Mouse (Mus musculus) hematopoietic stem cell, adult 5-6 weeks (primary cell): Measurements from ENCODE around the gene Spn. TPM values are rescaled to one million over a fixed set of nuclear protein-coding genes. Genes with fewer than 3 reads are reported as not detected.
"Not testable (repeated sequence)": the region's sequence is repeated elsewhere in the genome, so short reads cannot be mapped to it uniquely, and the experiment has no call there.

Experiments
- ATAC-seq, 2 experiments: fragments of 125-278 bp in 1 of 2; replicated peaks in 1 of 2; 2 replicates each; pipeline ENCODE4 v1.8.0; 2016 to 2017; ENCODE audit warnings: inconsistent platforms in 2 of 2, mild to moderate bottlenecking in 2 of 2, moderate number of reproducible peaks in 2 of 2, low read depth in 1 of 2, moderate TSS enrichment in 1 of 2; ENCODE audit not compliant: low FRiP score in 2 of 2, poor library complexity in 2 of 2, severe bottlenecking in 2 of 2, insufficient read depth in 1 of 2, low TSS enrichment in 1 of 2
- total RNA-seq: library from RNA; stranded (forward); fragments of 172-1452, 232-1000 nt; gene quantifications from 2 replicates; pipeline ENCODE4 v1.2.3, GENCODE M21; 2017

The Spn gene
- 311 and 346 TPM in 2 replicates for total RNA-seq

DNA sequence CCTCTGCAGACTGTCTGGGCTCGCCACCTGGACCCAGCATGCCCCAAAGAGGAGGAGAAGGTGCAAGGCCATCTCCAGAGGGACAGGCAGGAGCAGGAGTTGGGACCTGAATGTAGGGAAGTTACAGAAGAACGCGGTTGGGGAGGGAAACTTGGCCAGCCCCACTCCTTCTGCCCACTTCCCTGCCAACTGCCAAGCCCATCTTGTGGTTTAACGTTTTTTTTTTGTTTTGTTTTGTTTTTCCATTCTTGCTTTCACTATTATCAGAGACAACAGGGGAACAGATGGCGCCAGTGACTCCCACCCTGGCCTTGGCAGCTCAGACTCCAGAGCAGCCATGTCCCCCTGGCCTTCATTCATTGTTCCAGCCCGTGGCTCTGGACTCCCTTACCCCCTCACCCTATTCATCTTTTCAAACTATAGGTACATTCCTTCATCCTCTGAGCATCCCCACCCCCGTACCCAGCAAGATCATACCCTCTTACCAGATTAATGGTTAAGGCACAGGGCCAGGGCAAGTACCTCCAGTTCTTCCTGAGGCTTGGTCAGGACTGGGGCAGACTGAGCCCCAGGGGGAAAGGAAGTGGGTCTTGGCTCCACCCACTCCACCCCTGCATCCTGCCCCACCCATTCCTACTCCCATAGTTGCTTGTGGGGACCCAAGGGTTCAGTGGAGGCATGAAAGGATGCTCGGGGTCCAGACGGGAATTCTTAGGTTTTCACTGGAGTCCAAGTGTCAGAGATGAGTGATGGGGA, at the start of gene Spn:
Spn (minus strand) TSS at position 562 of the 756 bp plus-strand sequence.
- peak; percentile 63 to 78 for ATAC-seq

DNA sequence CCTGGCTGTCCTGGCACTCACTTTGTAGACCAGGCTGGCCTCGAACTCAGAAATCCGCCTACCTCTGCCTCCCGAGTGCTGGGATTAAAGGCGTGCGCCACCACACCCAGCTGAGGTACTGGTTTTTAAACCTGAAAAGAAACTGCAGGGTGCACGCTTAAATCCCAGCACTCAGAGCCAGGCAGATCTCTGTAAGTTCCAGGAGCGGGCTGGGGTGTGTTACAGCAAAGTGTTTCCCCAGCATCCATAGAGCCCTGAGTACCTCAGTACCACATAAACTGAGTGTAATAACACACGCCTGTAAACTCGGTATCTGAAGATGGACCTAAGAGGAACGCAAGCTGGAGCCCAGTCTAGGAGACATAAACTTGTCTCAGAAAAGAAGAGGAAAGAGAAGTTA, 49.7 kb upstream of the Spn start:
- ATAC-seq = no peak

DNA sequence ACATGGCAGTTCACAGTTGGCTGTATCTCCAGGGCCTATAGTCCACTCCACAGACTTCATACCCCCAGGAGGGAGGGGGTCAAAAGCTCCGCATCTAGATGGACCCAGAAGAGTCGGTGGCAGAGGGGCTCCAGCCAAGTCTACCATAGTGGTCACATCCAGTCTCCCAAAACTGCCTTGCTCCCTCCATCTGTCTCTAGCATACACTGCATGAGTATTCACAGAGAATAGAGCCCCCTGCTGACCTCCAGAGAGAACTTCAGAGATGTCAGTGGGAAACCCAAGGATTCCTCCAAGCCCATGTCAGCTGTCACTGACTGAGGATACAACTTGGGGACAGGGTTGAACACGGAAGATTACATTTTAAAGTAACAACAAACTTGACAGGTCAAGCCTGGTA, 48.0 kb upstream of the Spn start:
- ATAC-seq = peak in 1 of 2 experiments; percentile 57; a peak in 2 of 4 replicates

DNA sequence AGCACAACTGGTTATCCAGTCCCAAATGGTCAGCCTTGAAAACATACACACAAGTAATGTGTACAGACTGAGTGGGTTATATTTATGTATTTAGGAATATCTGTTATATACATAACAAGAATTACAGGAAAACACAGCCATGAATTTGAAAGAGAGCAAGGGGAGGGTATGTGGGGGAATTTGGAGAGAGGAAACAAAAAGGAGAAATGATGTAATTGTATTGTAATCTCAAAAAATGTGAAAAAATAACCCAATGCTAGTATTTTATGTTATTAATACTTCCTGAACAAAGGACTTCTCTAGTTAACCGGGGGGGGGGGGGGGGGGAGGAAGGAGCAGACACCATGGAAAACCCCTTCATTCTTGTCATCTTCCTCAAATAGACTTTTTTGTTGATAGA, 47.1 kb upstream of the Spn start:
- ATAC-seq = no peak

DNA sequence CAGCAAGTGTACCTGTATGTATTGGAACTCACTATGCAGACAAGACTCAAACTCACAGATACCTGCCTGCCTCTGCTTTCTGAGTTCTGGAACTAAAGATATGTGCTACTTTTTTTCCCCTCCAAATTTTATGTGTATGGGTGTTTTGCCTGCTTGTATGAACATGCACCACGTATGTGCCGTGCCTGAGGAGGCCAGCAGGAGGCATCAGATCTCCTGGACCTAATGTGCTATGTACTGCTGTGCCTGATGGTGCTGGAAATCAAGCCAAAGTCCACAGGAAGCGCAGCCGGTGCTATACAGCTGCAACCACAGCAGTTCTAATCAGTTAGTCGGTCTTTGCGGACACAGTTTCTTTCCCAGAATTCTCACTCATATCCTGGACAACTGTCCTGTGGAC, 46.2 kb upstream of the Spn start:
- no peak for ATAC-seq

DNA sequence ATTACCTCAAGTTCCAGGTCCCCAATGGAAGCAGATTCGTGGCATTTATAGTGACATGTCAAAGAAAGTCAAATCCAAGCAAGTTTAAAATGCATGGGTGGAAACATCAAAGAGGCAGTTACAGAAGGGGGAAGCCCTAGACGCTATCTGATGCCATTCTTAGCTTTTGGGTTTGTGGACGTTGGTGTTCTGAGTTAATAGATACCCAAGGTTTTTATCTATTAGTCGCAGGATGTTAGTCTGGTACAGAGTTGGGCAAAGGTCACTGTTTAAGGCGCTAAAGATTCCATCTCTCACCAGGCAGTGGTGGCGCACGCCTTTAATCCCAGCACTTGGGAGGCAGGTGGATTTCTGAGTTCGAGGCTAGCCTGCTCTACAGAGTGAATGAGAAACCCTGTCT, 45.7 kb upstream of the Spn start:
- no peak for ATAC-seq

DNA sequence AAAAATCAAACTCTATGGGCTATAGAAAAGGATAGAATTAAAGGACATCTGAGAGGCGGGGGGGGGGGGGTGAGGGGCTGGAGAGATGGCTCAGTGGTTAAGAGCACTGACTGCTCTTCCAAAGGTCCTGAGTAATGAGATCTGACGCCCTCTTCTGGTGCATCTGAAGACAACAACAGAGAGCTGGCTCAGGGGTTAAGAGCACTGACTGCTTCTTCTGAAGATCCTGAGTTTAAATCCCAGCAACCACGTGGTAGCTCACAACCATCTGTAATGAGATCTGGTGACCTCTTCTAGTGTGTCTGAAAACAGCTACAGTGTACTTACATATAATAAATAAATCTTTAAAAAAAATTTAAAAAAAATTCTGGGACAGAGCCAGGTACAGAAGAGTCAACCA, 44.1 kb upstream of the Spn start:
- ATAC-seq = not testable (repeated sequence)

DNA sequence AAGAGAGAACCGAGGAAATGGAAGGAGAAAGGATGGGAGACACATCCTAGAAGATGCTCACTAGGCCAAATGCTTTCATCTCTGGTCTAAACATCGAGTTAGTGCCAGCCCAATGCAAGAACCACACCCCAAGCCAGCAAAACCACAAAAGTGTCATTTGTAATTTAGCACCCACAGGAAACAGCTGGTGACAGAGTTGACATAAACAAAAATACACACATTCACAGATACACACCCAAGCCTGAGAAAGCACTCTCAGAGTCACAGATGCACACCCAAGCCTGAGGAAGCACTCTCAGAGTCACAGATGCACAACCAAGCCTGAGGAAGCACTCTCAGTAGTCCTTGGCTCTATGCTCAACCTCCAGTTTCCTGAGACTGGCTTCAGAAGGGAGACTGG, 43.2 kb upstream of the Spn start:
- ATAC-seq = peak in 1 of 2 experiments; percentile 38; a peak in 3 of 4 replicates

DNA sequence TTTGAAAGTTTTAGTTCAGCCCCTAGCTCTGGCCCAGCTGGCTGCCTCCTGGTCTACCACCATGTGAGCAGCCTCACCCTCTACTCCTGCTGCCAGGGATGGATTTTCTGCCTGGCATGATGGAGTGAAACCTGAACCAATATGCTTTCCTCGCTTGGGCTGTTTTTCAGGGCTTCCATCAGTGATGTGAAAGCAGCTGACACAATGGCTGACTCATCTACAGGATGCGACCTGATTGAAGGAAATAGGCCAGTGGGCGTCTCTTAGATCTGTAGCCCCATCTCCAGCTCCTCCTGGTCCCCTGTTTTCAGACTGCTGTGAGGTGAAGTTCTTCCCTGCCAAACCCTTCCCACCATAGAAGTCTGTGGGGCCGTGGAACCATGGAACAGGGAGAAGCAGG, 39.3 kb upstream of the Spn start:
- no peak for ATAC-seq

DNA sequence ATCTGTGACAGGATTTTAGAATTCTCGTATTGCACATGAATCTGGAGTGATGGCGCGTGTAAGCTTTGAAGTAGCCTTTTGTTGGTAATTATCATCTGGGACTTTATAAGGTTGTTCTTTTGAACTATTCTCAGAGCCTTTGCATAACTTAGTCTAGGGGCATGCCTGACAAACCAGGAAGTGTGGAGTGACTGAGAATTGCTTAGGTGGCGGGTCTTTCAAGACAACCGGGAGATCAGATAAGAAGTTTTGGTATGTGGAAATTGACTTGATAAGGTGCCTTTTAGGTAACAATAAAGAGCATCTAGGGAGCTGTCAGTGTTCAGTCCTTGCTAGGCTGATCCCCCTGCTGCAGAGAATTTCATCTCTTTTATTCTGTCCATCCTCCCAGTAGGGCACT, 28.9 kb upstream of the Spn start:
- ATAC-seq = no peak

DNA sequence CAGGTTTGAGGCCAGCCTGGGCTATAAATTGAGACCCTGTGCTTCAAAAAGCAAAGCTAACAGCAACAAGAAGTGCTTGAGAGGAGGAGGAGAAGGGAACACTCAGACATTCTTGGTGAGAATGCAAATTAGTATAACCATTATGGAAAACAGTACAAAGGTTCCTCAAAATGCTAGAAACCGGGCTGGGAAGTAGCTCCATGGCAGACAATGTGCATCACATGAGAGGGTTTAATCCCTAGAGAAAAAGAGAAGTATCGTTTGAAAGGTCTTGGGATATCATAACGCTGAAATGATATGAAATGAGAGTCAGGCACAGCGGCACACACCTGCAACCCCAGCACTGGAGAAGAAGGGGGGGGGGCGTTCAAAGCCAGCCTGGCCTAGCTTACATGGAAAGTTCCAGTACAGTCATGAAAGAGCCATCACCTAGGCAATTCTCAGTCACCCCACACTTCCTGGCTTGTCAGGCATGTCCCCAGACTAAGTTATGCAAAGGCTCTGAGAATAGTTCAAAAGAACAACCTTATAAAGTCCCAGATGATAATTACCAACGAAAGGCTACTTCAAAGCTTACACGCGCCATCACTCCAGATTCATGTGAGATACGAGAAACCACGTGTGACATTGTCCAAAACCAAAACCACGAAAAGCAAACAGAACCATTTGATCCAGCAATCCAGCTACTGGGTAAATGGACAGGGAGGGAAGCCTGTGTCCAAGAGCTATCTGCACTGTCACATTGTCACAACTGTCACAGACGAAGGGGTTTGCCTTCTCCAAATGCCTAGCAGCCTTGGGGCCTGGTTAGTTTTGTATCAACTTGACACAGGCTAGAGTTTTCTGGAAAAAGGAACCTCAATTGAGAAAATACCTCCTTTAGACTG, 28.2 kb upstream of the Spn start:
- no peak for ATAC-seq

DNA sequence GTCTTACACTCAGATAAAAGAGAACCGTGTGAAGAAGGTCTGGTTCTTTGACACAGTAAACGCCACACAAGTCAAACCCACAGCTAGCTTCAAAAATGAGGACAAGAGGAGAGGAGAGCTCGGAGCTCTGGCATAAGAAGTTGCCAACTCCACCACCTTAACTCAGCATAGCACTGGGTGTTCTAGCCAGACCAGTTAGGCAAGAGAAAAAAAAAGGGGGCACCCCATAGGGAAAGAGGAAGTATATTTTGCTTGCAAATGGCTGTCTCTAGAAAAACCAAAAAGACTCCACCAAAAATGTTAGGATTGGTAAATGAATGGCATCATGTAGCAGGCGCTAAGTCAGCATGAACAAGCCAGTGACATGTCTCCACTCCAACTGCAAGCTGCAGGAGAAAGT, 26.4 kb upstream of the Spn start:
- ATAC-seq = no peak

DNA sequence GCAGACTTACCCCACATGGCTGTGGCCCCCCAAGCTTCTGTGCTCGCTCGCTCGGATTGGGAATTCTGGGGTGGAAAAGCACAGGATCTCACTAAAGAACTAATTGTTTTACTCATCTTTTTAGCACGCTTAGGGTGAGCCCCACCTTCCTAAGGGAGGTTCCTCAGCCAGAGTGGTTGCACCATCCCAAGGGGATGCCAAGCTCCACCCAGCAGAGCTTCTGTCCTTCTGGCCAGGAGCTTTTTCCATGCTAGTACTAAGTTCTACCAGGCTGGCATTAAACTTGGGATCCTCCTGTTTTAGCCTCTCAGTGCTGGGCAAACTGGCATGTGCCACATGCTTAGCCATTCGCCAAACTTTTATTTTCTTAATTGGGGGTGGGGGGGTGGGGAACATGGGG, 24.9 kb upstream of the Spn start:
- no peak for ATAC-seq

DNA sequence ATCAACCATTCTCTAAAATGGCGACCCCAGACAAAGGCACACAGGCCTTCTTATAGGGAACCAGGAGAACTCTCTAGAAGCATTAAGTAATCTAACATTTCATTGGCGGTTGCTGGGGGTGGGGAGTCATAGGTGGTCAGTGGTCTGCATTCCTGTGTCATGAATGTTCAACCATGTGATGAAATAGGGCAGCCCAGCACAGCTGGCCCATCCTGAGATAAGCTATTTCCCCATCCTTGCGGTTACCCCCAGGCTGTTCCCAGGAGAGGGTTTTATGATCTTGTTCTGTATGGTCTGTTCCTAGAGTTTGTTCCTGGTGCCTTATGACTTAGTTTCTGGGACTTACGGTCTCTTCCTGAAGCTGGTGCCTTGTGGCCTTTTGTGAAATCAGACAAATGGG, 19.9 kb upstream of the Spn start:
- ATAC-seq = peak in 1 of 2 experiments; percentile 48; a peak in 1 of 4 replicates

DNA sequence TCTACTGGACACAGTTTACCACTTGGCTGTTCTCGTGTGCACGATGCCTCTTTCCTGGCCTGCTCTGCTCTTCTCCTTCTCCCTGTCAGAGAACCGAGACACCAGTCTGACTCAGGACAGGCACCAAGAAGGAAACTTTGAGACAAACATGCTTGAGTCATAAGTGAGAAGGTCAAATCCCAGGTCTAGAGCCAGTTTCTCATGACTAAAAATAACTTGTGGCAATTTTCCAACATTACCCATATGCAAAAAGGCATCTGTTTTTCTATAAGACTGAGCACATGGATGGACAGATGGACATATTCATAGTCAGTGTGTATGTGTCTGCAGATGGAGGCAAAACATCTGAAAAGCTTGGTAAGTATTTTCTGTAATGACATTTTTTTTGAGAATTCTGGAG, 15.9 kb upstream of the Spn start:
- no peak for ATAC-seq

DNA sequence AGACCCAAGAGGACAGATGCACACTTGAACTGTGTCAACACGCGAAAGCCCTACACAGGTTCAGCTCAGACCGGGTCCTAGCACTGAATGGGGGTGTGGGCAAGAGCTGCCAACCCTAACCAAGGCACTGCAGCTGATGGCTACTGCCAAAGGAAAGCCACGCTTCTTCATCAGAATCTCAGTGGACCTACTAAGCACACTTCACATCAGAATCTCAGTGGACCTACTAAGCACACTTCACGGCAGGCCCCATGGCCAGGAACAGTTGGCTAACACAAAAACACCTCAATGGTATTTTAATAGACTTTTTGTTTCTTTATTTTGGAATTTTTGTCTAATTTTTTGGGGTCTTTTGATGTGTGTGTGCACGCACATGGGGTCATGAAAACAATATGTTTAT, 14.8 kb upstream of the Spn start:
- ATAC-seq = no peak

DNA sequence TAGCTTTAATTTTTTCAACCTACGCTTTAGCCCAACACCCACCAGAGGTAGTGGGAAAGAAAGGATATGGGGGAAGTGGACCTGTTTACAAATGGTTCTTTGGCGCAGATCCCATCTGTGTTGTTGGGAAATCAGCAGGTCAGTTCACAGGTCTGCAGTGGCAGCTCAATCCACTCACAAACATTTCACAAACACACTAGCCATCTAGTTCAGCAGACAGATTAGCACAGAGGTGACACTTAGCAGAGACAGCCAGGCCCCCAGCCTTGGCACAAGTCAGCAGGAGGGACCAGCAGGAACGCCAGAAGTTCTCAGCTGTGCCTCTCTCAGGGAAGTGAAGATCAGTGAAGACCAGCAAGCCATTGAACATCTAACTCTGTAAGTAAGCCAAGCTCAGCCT, 10.3 kb upstream of the Spn start:
- no peak for ATAC-seq

DNA sequence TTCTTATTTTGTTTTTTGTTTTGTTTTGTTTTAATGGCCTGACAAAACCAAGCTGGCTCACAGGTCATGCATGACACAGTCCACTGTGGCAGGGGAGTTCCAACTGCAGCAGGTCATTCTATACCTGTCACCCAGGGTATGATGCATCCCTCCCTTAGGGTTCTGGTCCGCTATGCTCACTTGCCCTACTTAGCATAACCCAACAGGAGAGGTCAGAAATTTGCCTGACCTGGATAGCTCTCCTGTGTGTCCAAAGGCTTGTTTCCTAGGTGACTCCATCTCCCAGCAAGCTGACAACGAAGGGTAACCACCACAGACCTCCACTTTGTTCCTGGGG, 8.6 kb upstream of the Spn start:
- ATAC-seq = no peak
